Mouse (Mus musculus) liver, embryonic 13.5 days (tissue): Measurements from ENCODE around the gene Fkbp4. TPM values are rescaled to one million over a fixed set of nuclear protein-coding genes. Genes with fewer than 3 reads are reported as not detected.
"Not testable (repeated sequence)": the region's sequence is repeated elsewhere in the genome, so short reads cannot be mapped to it uniquely, and the experiment has no call there.

Experiments used
- ATAC-seq: fragments of 200-750 bp; cut with Nextera tagmentation; 2 replicates; pipeline ENCODE4 v1.8.0; 2017; ENCODE audit warnings: low read depth, mild to moderate bottlenecking, moderate number of reproducible peaks, moderate library complexity
- DNase-seq: peaks from one replicate; pipeline ENCODE4 v3.0.0; 2022
- H3K27ac ChIP-seq: fragments of 300-500 bp; sonication (generic); 2 replicates; pipeline ENCODE4 v1.5.1; 2015; ENCODE audit warnings: moderate library complexity, mild to moderate bottlenecking, inconsistent platforms
- H3K27me3 ChIP-seq: fragments of 300-500 bp; sonication (generic); 2 replicates; pipeline ENCODE4 v1.6.1; 2015; ENCODE audit warnings: mild to moderate bottlenecking, inconsistent platforms
- H3K36me3 ChIP-seq: fragments of 300-500 bp; sonication (generic); 2 replicates; pipeline ENCODE4 v1.6.1; 2015; ENCODE audit warnings: mild to moderate bottlenecking, inconsistent platforms
- H3K4me1 ChIP-seq: fragments of 300-500 bp; sonication (generic); replicated peaks from 2 replicates; pipeline ENCODE4 v1.6.1; 2015; ENCODE audit warnings: inconsistent platforms
- H3K4me2 ChIP-seq: fragments of 300-500 bp; sonication (generic); 2 replicates; pipeline ENCODE4 v1.6.1; 2015; ENCODE audit warnings: inconsistent platforms, mild to moderate bottlenecking, moderate library complexity
- H3K4me3 ChIP-seq: fragments of 300-500 bp; sonication (generic); replicated peaks from 2 replicates; pipeline ENCODE4 v1.5.1; 2015; ENCODE audit warnings: mild to moderate bottlenecking, inconsistent platforms
- H3K9ac ChIP-seq: fragments of 300-500 bp; sonication (generic); 2 replicates; pipeline ENCODE4 v1.6.1; 2015; ENCODE audit warnings: mild to moderate bottlenecking, inconsistent platforms
- H3K9me3 ChIP-seq: fragments of 300-500 bp; sonication (generic); replicated peaks from 2 replicates; pipeline ENCODE4 v1.6.1; 2016; ENCODE audit warnings: inconsistent platforms
- WGBS: fragments of 180-500 bp; shearing (Covaris S2); methylation state at CpG from one replicate; pipeline ENCODE4 v1.1.7; 2015; ENCODE audit not compliant: insufficient replicate concordance; 5-methylcytosine and 5-hydroxymethylcytosine counted together
- polyA plus RNA-seq: library from polyadenylated mRNA; unstranded; fragments of >200 nt; fragmentation: Nextera tagmentation; extraction: Ambion mirVana; gene quantifications from 2 replicates; pipeline ENCODE4 v1.2.1, GENCODE M21; 2015

The Fkbp4 gene
- polyA plus RNA-seq, 1 experiment from 2014 or later = 273 TPM

DNA sequence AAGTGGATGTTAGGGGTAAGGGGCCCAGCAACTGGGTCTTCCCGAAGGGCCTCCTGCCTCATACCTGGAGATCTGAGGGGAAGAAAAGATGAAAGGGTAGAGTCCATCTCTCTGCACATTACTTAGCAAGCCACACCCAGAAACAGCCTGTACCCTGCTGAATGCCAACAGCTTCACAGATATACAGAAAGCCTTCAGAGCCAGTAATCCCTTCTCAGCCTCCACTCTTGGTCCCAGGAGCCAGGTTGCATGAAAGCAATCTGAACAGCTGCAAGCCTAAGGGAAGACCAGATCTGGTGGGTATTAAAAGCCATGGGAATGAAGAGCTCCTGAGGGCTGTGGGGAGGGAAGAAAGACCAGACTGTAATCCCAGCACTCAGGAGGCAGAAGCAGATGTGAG lies 49.3 kb downstream of the Fkbp4 start:
- Histone ChIP-seq H3K27ac (no peak overlapping the region), H3K27me3 (no peaks in the 10 kb centered on the region), H3K4me2 (no peak overlapping the region), H3K4me1 (no peaks in the 10 kb centered on the region), H3K9me3 (no peaks in the 10 kb centered on the region), H3K4me3 (no peak overlapping the region), H3K9ac (no peak overlapping the region), H3K36me3 (no peaks in the 10 kb centered on the region)
- no peak for DNase-seq
- ATAC-seq = no peak
- 88% methylated on average over 1 of the region's 1 CpGs for WGBS

DNA sequence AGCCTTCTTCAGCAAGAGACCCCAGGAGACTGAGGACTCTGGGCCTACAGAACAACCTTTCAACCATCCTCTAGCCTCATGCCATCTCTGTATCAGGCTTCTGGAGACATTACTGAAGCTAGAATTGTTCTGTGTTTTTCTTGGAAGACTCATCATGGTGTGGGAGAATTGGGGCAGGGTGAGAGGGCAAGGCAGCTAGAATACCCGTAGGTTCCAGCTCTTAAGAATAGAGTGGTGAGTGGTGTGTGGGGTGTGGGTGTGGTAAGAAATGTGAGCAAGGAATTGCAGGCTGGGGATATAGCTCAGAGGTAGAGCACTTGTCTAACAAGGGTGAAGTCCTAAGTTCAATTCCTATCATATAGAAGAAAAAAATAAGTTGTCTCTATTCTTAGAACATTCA lies 53.5 kb downstream of the Fkbp4 start:
- DNase-seq (no peak), ATAC-seq (no peak)
- 54% methylated on average over 1 of the region's 1 CpGs for WGBS
- Histone ChIP-seq H3K9ac (no peak overlapping the region), H3K27me3 (no peaks in the 10 kb centered on the region), H3K36me3 (no peaks in the 10 kb centered on the region), H3K4me1 (no peaks in the 10 kb centered on the region), H3K27ac (no peak overlapping the region), H3K9me3 (no peaks in the 10 kb centered on the region), H3K4me3 (no peak overlapping the region), H3K4me2 (no peak overlapping the region)

GRCm38 (mm10) chr6:128383752-128384151 lies 54.7 kb downstream of the Fkbp4 start:
- no peak overlapping the region for H3K4me3 ChIP-seq
- ATAC-seq = no peak

DNA sequence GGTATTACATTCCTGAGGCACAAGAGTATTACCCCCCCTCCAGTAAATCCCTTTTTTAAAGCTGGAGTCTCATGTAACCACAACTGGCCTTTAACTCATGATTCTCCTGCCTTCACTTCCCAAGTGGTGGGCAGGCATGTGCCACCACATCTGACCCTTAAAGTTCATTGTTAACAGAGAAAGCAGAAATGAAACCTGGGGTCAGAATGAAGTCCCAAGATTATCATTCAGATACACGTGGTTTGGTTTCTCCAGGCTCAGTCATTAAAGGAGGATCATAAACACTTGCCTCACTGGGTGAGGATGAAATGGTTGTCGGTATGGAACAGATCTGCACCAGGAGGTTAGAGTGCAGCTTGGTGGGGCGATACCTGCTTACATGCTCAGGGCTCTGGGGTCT lies 57.2 kb downstream of the Fkbp4 start:
- no peak overlapping the region for H3K9ac ChIP-seq
- DNase-seq = no peak
- no peak overlapping the region for H3K4me2 ChIP-seq
- no peaks in the 10 kb centered on the region for H3K4me1 ChIP-seq
- H3K4me3 ChIP-seq = no peak overlapping the region
- H3K36me3 ChIP-seq = peaks cover 3% of the 10 kb centered on the region; the same call in 1 of the 2 replicates
- ATAC-seq = no peak
- no peak overlapping the region for H3K27ac ChIP-seq
- no peaks in the 10 kb centered on the region for H3K9me3 ChIP-seq
- no peaks in the 10 kb centered on the region for H3K27me3 ChIP-seq
- WGBS = 55% methylated on average over 3 of the region's 3 CpGs

More at GRCm38 (mm10) chr6:128383752-128384151, 54.7 kb downstream of the Fkbp4 start:
- WGBS = 54% methylated on average over 7 of the region's 7 CpGs
- Histone ChIP-seq H3K4me2 (no peak overlapping the region), H3K27me3 (no peaks in the 10 kb centered on the region), H3K9me3 (no peaks in the 10 kb centered on the region), H3K4me1 (no peaks in the 10 kb centered on the region), H3K36me3 (no peaks in the 10 kb centered on the region), H3K9ac (no peak overlapping the region), H3K27ac (no peak overlapping the region)
- no peak for DNase-seq

DNA sequence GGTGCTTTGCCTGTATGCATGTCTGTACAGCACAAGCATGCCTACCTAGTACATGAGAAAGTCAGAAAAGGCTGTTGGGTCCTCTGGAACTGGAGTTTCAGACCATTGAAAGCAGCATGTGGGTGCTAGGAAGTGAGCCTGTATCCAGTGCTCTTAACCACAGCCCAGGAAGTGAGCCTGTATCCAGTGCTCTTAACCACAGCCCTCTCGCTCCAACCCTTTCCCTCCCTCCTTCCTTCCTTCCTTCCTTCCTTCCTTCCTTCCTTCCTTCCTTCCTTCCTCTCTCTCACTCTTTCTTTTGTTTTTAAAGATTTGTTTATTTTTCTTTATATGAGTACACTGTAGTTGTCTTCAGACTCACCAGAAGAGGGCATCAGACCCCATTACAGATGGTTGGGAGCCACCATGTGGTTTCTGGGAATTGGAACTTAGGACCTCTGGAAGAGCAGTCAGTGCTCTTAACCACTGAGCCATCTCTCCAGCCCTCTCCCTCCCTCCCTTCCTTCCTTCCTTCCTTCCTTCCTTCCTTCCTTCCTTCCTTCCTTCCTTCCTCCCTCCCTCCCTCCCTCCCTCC lies 57.8 kb downstream of the Fkbp4 start:
- H3K4me2 ChIP-seq, DNase-seq, H3K9me3 ChIP-seq, H3K4me3 ChIP-seq, H3K36me3 ChIP-seq, ATAC-seq, H3K4me1 ChIP-seq, H3K27me3 ChIP-seq, H3K9ac ChIP-seq, H3K27ac ChIP-seq: not testable (repeated sequence)
- 44% methylated on average over 1 of the region's 1 CpGs for WGBS

Other genes with a start within 250 kb of the Fkbp4 start
- gene Tead4, start 137.9 kb downstream of the Fkbp4 start, polyA plus RNA-seq = 0.46 and 0.77 TPM in 2 replicates
- gene Tulp3, start 82.8 kb downstream of the Fkbp4 start, polyA plus RNA-seq = 2.5 TPM in 2 replicates
- 64.3 and 70.5 TPM in 2 replicates for gene Rhno1, start 75.8 kb downstream of the Fkbp4 start, polyA plus RNA-seq
- gene Foxm1, start 75.7 kb downstream of the Fkbp4 start, polyA plus RNA-seq = 12.2 and 14.7 TPM in 2 replicates
- not detected in 2 replicates for gene Tex52, start 63.2 kb downstream of the Fkbp4 start, polyA plus RNA-seq
- not detected in 2 replicates for gene Gm44596, start 63.2 kb downstream of the Fkbp4 start, polyA plus RNA-seq
- gene Nrip2, start 39.4 kb downstream of the Fkbp4 start, polyA plus RNA-seq = 1.4 and 1.6 TPM in 2 replicates
- 13.4 and 16.1 TPM in 2 replicates for gene Itfg2, start 13.7 kb downstream of the Fkbp4 start, polyA plus RNA-seq
- gene Pzp, start 88.0 kb upstream of the Fkbp4 start, polyA plus RNA-seq = 64.5 and 76.6 TPM in 2 replicates
- 4.4 and 4.6 TPM in 2 replicates for gene A2ml1, start 142.9 kb upstream of the Fkbp4 start, polyA plus RNA-seq
- 0.23 and 0.29 TPM in 2 replicates for gene Klrb1a, start 184.9 kb upstream of the Fkbp4 start, polyA plus RNA-seq
- not detected in 2 replicates for gene Clec2h, start 223.7 kb upstream of the Fkbp4 start, polyA plus RNA-seq